Mouse (Mus musculus) G1E-ER4 (cell line): Measurements from ENCODE around the gene Tmem145. TPM values are rescaled to one million over a fixed set of nuclear protein-coding genes. Genes with fewer than 3 reads are reported as not detected.

ENCODE experiments used
- GATA1 ChIP-seq: IDR thresholded peaks from one replicate; pipeline ENCODE4 v1.8.0; 2012; ENCODE audit warnings: low read length, inconsistent platforms
- polyA plus RNA-seq: library from polyadenylated mRNA; stranded (reverse); fragments of >175 nt; gene quantifications from 2 replicates; pipeline ENCODE4 v1.2.3, GENCODE M21; 2012

Gene Tmem145
- polyA plus RNA-seq, 1 experiment, result 0.06 TPM

GRCm38 (mm10) chr7:25297454-25298325 lies 8.2 kb upstream of the Tmem145 start, which contains the start of gene Pafah1b3:
Gene Pafah1b3 (minus strand): TSS chr7:25297986.
- no peak for TF ChIP-seq GATA1

DNA sequence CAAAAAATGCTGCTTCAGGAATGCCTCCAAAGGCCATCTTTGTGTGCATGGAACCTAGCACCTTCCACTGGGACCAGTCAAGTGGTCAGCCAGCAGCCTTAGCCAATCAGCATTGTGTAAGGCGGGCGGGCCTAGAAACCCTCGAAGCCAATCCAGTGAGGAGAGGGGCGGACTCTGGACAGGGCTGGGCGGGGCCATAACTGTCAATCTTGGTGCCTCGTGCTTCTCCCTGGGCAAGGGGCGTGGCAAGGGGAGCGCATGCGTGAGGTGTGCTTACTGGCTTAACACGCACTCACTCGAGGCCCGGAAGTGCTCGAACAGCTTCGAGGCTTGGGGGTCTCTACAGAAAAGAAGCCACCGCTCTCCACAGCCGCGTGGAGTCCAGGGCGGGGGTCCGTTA lies 4.8 kb upstream of the Tmem145 start, which contains the start of gene Prr19:
Prr19 (plus strand) TSS at position 349 of the 400 bp plus-strand sequence.
- no peak for TF ChIP-seq GATA1

DNA sequence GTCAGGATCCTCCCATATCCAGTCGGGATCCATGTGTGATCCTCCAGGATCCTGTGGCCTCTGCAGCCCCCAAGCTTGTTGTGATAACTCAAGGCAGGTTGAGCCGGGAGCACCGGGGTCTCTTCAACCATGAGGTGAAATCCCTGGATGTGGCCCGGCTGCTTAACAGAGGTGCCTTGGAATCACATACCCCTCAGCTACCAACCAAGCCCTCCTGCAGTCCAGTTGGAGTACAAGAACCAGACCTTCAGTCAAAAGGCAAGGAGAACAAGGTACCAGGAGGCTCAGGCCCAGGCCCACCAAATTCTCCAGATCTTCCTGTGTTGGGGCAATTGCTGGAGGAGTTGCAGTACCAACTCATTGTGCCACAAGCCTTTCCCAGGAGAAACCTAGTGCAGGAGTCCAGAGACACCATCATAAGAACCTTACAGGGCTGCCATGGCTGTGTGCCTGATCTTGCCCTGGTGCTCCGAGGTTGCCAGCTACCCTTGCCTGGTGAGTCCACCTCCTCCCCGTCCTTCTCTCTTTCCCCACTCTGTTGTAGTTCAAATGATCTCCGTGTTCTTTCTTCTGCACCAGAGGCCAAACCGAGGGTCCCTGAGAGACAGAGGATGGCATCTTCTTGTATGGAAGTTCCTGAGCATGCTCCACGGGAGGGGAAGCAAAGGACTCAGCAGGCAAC lies 2.8 kb upstream of the Tmem145 start:
- no peak for TF ChIP-seq GATA1

DNA sequence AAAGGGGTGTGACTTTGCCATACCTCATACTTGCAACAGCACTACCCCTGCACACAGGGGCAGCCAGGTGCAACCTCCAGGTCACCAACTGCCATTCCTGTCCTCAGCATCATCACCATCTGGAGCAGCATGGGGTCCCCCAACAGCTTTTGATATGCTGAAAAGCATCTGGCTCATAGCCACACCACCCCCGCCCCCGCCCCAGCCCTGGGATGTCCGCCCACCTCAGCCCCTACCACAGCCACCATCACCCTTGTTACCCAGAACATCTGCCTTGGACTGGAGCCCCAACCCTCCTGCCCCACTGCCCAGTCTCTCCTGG lies 2.3 kb upstream of the Tmem145 start:
- TF ChIP-seq GATA1, result no peak

- no peak for TF ChIP-seq GATA1
These were observed 425 bp upstream of the Tmem145 start for GRCm38 (mm10) chr7:25305481-25305880.

DNA sequence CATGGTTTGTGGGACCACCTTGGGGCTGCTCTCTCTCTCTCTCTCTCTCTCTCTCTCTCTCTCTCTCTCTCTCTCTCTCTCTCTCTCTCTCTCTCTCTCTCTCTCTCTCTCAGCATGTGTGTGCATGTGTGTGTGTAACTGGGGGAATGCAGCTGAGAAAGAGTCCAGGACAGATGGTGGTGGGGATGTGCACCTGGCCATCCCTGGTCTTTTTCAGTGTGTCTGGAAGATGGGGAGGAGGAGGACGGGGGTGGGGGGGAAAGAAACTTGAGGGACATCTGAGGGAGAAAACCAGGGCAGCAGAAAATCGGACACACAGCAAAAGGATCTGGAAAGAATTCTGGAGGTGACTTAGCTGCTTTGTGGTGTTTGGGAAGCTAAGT lies 699 bp downstream of the Tmem145 start:
- TF ChIP-seq GATA1, result no peak

- no peak for TF ChIP-seq GATA1
These were observed 2.9 kb downstream of the Tmem145 start for GRCm38 (mm10) chr7:25308702-25309318.

GRCm38 (mm10) chr7:25309425-25309824 lies 3.5 kb downstream of the Tmem145 start:
- no peak for TF ChIP-seq GATA1

- TF ChIP-seq GATA1, result no peak
These were observed 5.3 kb downstream of the Tmem145 start for GRCm38 (mm10) chr7:25311193-25311592.

- TF ChIP-seq GATA1, result no peak
These were observed 7.4 kb downstream of the Tmem145 start for GRCm38 (mm10) chr7:25313325-25313724.

DNA sequence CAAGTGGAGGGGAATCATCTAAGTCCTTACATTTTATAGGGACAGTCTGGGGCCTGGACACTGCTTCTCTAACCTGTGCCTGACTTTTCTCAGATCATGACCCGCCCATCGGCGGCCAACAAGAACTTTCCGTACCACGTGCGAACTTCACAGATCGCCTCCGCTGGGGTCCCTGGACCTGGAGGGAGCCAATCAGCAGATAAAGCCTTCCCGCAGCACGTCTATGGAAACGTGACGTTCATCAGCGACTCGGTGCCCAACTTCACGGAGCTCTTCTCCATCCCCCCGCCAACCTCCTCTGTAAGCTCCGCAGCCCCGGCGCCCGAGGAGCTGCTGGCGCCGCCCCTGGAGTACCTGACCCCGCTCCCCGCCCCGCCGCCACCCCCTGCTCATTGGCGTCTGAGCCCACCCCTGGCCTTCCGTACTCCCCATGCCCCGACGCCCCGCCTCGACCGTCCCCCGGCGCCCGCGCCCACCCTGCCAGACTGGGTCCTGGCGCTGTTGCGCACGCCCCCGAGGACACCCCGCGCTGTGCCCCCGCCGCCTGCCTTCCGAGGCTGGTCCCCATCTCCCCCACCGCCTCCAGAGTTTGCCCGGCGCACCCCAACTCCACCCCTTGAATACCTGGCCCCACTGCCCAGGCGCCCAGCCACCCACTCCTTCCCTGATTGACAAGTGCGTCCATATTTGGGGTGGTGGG lies 8.8 kb downstream of the Tmem145 start:
- no peak for TF ChIP-seq GATA1

DNA sequence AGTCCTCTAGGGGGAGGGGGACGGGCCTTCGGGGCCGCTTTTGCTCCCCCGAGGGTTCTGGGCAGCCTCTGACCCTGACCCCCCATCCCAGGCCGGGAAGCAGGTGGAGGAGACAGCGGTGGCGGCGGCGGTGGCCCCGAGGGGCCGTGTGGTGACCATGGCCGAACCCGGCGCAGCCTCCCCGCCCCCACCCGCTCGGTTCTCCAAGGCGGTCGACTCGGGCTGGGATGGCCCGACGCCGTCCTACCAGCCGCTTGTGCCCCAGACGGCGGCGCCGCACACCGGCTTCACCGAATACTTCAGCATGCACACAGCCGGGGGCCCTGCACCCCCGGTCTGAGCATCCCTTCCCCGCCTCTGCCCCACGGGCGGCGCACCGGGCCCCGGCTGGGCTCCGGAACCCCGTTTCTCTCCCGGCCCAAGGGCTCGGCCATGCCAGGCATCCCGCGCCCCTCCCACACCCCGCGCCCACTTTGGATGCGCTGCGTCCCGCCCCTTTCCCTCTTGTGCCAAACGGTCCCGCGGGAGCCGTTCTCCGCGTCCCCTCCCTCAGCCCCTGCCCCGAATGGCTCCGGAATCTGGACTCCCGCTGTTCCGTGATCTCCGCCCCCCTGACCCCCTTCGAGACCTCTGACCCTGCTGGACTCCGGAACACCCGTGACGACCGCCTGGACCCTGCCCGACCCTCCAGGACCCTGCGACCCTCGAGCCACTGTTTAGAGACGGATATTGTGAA lies 9.6 kb downstream of the Tmem145 start:
- no peak for TF ChIP-seq GATA1

DNA sequence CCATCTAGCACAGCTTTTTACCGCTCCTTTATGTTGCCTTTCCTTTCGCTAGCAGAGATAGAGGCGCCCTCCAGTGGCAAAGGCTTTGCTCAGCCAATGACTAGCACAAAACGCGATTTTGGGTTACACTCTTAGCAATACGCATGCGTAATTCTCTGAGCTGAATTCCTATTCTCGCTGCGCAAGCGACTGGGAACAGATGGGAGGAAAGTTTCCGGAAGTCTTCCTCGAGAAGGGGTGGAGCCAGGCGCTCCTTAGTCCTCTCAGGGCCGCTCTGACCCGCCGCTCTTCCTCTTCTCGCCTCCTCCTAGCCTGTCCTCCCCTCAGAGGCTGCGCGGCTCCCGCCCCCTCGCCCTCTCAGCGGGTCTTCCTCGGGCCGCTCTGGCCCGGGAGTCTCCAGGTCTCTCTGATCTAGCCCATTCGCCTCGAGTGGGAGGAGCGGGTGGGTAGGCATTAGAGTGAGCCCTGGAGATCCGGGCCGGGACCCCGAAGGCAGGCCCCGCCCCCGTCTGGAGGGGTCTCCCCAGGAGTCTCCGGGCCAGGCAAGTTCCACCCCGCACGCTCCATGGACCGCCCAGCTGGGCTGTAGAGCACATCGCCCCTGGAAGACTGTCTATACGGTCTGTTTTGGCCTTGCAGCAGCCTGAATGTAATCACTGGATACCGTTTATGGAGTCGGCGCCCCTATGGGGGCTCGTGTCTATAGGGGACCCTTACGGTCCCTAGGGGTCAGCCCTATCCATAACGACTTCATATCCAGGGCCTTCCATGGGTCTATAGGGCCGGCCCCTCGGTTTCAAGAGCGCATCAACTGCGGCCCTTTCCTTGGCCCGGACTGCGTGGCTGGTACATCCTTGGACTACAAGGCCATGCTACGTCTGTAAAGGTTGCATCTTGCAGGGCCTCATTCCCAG lies 10.9 kb downstream of the Tmem145 start, which contains the start of gene Megf8:
Megf8 (plus strand) TSS at position 633 of the 914 bp plus-strand sequence.
- TF ChIP-seq GATA1, result no peak

DNA sequence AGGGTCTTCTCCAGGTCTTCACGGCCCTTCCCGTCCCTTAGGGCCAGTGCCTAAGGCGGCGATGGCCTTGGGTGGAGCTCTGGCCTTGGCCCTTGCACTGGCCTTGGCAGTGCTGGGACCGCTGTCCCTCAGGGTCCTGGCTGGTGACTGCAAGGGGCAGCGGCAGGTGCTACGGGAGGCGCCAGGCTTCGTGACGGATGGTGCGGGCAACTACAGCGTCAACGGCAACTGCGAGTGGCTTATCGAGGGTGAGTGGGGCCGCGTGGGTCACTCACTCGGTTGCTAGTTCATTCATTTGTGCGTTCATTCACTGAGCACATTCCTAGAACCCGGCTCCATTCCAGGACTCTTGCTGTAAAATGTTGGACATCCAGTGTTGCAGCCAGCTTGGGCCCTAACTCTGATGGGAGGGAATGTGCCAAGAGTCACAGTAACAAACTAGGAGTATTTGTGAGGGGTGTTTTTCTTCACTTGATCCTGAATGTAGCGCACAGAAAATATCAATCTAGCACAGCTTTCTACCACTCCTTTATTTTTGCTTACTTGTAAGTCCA lies 11.6 kb downstream of the Tmem145 start:
- no peak for TF ChIP-seq GATA1
